Mouse (Mus musculus) ES-Bruce4 (cell line): ENCODE data around the gene Bin2. TPM values are rescaled to one million over a fixed set of nuclear protein-coding genes. Genes with fewer than 3 reads are reported as not detected.

ENCODE experiments used
- H3K27ac ChIP-seq: 2 replicates; pipeline ENCODE4 v1.5.1; 2012; ENCODE audit warnings: low read length, inconsistent platforms; ENCODE audit not compliant: insufficient read depth
- H3K27me3 ChIP-seq: 2 replicates; pipeline ENCODE4 v1.6.1; 2012; ENCODE audit warnings: mild to moderate bottlenecking, low read length, inconsistent platforms; ENCODE audit not compliant: control insufficient read depth, poor library complexity, insufficient read depth, severe bottlenecking
- H3K36me3 ChIP-seq: 2 replicates; pipeline ENCODE4 v1.6.1; 2012; ENCODE audit warnings: inconsistent platforms, mild to moderate bottlenecking, low read length, moderate library complexity; ENCODE audit not compliant: control insufficient read depth, poor library complexity, insufficient read depth, severe bottlenecking
- H3K4me1 ChIP-seq: one replicate; pipeline ENCODE4 v1.8.1; 2011; ENCODE audit warnings: low read length; ENCODE audit not compliant: control insufficient read depth, insufficient read depth
- H3K4me3 ChIP-seq: 2 replicates; pipeline ENCODE4 v1.5.1; 2011; ENCODE audit warnings: low read depth, mild to moderate bottlenecking, low read length
- H3K9ac ChIP-seq: 2 replicates; pipeline ENCODE4 v1.6.1; 2012; ENCODE audit warnings: low read depth, mild to moderate bottlenecking, inconsistent platforms; ENCODE audit not compliant: poor library complexity, severe bottlenecking
- H3K9me3 ChIP-seq: replicated peaks from 2 replicates; pipeline ENCODE4 v1.6.1; 2012; ENCODE audit warnings: mild to moderate bottlenecking, low read length, inconsistent platforms; ENCODE audit not compliant: control insufficient read depth, poor library complexity, insufficient read depth, severe bottlenecking
- CTCF ChIP-seq: IDR thresholded peaks from one replicate; pipeline ENCODE4 v1.8.1; 2011; ENCODE audit warnings: low read depth, low read length
- EP300 ChIP-seq: IDR thresholded peaks from 2 replicates; pipeline ENCODE4 v1.6.1; 2011; ENCODE audit warnings: low read depth, low read length; ENCODE audit not compliant: insufficient read depth
- POLR2A ChIP-seq: IDR thresholded peaks from one replicate; pipeline ENCODE4 v1.8.1; 2011; ENCODE audit warnings: low read length; ENCODE audit not compliant: insufficient read depth
- polyA plus RNA-seq: library from polyadenylated mRNA; stranded (reverse); fragments of >200 nt; gene quantifications from 2 replicates; pipeline ENCODE4 v1.2.4, GENCODE M21; 2011; ENCODE audit warnings: low read depth; ENCODE audit not compliant: missing spikeins, insufficient read depth, insufficient read length

Gene Bin2
- polyA plus RNA-seq, 1 experiment: 30.0 TPM

DNA sequence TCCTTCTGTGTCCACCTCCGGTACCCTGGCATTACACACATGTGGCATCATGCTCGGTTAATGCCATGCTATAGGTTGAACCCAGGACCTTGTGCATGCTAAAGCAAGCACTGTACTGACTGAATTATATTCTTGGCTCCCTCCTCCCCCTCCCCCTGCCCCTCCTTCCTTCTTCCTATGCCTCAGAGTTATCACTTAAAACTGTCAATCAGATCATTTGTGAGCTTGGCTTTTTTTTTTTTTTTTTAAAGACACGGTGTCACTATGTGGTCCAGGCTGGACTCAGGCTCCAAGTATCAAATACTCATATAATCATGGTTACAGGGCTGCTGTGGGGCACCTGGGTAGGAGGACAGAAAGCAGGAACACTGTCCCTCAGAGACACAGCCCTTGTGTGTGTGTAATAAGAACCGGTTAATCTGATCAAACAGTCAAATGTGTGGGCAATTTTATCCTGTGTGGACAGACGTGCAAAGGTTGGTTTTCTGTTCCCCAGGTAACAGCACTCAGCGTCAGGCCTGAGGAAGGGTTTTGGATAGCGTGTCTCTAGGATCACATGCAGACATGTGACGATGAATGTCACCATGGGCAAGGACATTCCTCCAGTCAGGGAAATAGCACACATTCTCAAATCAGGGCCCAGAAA, 39.2 kb upstream of the Bin2 start:
- no peak for TF ChIP-seq CTCF
- TF ChIP-seq POLR2A: no peak
- no peak for TF ChIP-seq EP300
- Histone ChIP-seq H3K27me3 (no peaks in the 10 kb centered on the region), H3K4me1 (peaks cover 4% of the 10 kb centered on the region), H3K9ac (no peak overlapping the region), H3K9me3 (no peaks in the 10 kb centered on the region), H3K4me3 (no peak overlapping the region), H3K36me3 (peaks cover 11% of the 10 kb centered on the region; the same call in 1 of the 2 replicates), H3K27ac (no peak overlapping the region)

DNA sequence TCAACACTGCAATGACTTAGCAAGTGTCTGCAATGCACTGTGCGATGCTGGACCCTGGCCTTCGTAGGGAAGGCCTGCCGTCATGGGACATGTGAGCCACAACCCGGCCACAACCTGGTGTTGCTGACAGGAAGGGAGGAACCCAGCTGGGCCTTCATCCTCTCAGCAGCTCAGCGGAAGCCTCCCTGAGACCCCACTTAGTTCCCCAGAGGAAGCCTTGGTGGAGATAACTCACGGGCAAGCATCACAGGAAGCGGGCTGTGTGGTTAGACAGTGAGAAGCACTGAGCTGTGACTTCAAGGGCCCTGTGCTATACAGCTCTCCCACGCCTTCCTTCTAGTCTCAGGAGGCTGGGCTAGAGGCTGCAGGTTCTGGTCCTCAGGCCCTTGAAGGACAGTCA, 36.9 kb upstream of the Bin2 start:
- H3K9me3 ChIP-seq: no peaks in the 10 kb centered on the region
- TF ChIP-seq CTCF (no peak), POLR2A (no peak), EP300 (no peak)
- no peak overlapping the region for H3K4me3 ChIP-seq
- H3K9ac ChIP-seq: no peak overlapping the region
- H3K4me1 ChIP-seq: peaks cover 4% of the 10 kb centered on the region
- H3K27me3 ChIP-seq: no peaks in the 10 kb centered on the region
- H3K36me3 ChIP-seq: peaks cover 6% of the 10 kb centered on the region; the same call in 1 of the 2 replicates
- no peak overlapping the region for H3K27ac ChIP-seq

DNA sequence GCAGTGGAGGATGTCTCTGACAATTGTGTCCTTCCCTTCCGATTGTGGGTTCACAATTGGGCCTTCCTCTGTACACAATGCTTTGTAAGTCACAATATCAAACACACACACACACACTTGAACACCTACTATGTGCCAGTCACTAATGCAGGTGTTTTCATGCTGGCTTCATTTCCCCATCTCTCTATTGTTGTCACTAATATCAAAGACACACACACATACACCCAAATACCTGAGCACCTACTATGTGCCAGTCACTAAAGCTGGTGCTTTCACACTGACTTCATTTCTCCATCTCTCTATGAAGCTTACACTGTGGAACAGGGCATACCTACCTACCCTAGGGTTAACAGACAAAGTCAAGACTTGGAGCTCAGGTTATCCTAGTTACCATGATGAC, 36.0 kb upstream of the Bin2 start:
- no peaks in the 10 kb centered on the region for H3K9me3 ChIP-seq
- peaks cover 4% of the 10 kb centered on the region for H3K4me1 ChIP-seq
- no peaks in the 10 kb centered on the region for H3K27me3 ChIP-seq
- no peak overlapping the region for H3K27ac ChIP-seq
- H3K9ac ChIP-seq: no peak overlapping the region
- no peak for TF ChIP-seq POLR2A
- TF ChIP-seq EP300: no peak
- no peak for TF ChIP-seq CTCF
- peaks cover 2% of the 10 kb centered on the region; the same call in 1 of the 2 replicates for H3K36me3 ChIP-seq
- no peak overlapping the region for H3K4me3 ChIP-seq

DNA sequence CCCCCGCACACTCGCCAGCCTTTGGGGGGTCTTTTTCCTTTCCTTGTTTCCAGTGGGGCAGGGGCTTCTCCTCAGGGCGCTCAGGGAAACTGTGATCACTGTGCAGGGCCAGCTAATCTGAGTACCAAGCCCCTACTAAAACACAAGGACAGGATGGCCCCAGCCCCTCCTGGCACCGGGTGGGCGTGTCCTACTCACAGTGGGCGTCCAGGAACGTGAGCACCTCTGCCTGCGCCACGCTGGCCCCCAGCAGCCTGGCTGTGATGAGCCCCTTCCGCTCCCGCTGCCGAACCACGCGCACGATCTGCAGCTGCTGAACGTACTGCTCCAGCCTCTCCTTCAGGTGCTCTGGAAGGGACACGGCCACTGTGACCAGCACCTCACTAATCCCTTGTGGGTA, 34.6 kb upstream of the Bin2 start:
- H3K9ac ChIP-seq: no peak overlapping the region
- no peaks in the 10 kb centered on the region for H3K9me3 ChIP-seq
- 0 out of 2 replicates have a peak, but pooled peaks cover 2% of the 10 kb centered on the region for H3K36me3 ChIP-seq
- no peak overlapping the region for H3K27ac ChIP-seq
- H3K27me3 ChIP-seq: no peaks in the 10 kb centered on the region
- TF ChIP-seq EP300 (no peak), POLR2A (no peak), CTCF (no peak)
- no peak overlapping the region for H3K4me3 ChIP-seq
- peaks cover 4% of the 10 kb centered on the region for H3K4me1 ChIP-seq

DNA sequence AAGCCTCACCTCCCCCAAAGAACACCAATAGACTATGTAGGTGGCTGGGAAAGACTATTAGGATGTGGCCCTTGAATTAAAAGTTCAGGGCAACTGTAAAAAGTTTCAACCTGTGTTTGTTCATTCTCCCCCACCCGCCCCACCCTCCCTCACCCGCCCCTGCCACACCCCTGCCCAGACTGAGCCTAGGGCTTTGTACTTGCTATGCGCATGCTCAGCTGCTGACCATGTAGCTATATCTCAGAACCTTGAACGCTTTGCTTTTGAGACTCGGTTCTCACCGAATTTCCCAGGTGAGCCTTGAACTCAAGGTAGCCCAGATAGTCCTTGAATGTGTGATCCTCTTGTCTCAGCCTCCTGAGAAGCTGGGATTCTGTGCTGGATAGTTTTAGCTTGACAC, 32.5 kb upstream of the Bin2 start:
- no peak for TF ChIP-seq EP300
- TF ChIP-seq CTCF: no peak
- no peak for TF ChIP-seq POLR2A
- Histone ChIP-seq H3K27ac (no peak overlapping the region), H3K4me3 (no peak overlapping the region), H3K9ac (no peak overlapping the region), H3K36me3 (0 out of 2 replicates have a peak, but pooled peaks cover 2% of the 10 kb centered on the region), H3K9me3 (no peaks in the 10 kb centered on the region), H3K4me1 (peaks cover 4% of the 10 kb centered on the region), H3K27me3 (no peaks in the 10 kb centered on the region)

DNA sequence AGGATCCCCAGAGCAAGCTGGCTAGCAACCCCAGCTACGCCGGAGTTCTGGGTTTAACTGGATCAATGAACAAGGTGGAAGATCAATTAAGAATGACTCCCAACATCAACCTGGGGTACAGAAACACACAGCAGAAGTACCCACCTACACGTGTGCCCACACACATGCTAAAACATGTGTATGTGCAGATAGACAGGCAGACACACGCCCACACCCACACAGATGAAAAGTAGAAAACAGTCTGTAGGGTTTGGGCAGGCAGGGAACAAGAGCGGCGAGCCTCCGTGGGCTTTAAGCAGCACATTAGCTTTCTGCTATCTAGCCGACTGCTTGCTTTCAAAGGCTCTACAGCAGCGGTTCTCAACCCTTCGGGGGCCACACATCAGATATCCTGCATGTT, 31.8 kb upstream of the Bin2 start:
- Histone ChIP-seq H3K36me3 (0 out of 2 replicates have a peak, but pooled peaks cover 2% of the 10 kb centered on the region), H3K27ac (no peak overlapping the region), H3K4me3 (no peak overlapping the region), H3K4me1 (peaks cover 2% of the 10 kb centered on the region), H3K27me3 (no peaks in the 10 kb centered on the region), H3K9me3 (no peaks in the 10 kb centered on the region), H3K9ac (no peak overlapping the region)
- no peak for TF ChIP-seq EP300
- TF ChIP-seq POLR2A: no peak
- no peak for TF ChIP-seq CTCF
